Mouse (Mus musculus) ZHBTc4 (cell line): ENCODE results near the gene Ier5.

Experiments used
- DNase-seq: peaks from one replicate; pipeline ENCODE4 v3.0.0-alpha.2; 2011; ENCODE audit warnings: low read depth, low spot score

The Ier5 gene

GRCm38 (mm10) chr1:155055041-155055440 is 44.4 kb downstream of the Ier5 start:
- DNase-seq, result peak; percentile 57

GRCm38 (mm10) chr1:155054366-155054965 is 45.0 kb downstream of the Ier5 start:
- DNase-seq, result no peak

- peak; percentile 80 for DNase-seq
These were observed 46.1 kb downstream of the Ier5 start for GRCm38 (mm10) chr1:155053296-155053695.

- DNase-seq, result peak; percentile 78
These were observed 46.7 kb downstream of the Ier5 start for GRCm38 (mm10) chr1:155052761-155053166.

- DNase-seq, result no peak
These were observed 47.2 kb downstream of the Ier5 start for GRCm38 (mm10) chr1:155052131-155052760.

GRCm38 (mm10) chr1:155051701-155052127 is 47.7 kb downstream of the Ier5 start:
- no peak for DNase-seq

GRCm38 (mm10) chr1:155050897-155051592 is 48.4 kb downstream of the Ier5 start:
- DNase-seq, result no peak

- DNase-seq, result peak; percentile 66
These were observed 49.3 kb downstream of the Ier5 start for GRCm38 (mm10) chr1:155050174-155050573.

- DNase-seq, result peak; percentile 86
These were observed 50.5 kb downstream of the Ier5 start for GRCm38 (mm10) chr1:155048947-155049346.
